Mouse (Mus musculus): ENCODE data around the gene Mcpt9. TPM values are rescaled to one million over a fixed set of nuclear protein-coding genes. Genes with fewer than 3 reads are reported as not detected.
"Not testable (repeated sequence)": the region's sequence is repeated elsewhere in the genome, so short reads cannot be mapped to it uniquely, and the experiment has no call there.

Mcpt9 gene
- not detected in 2 replicates for polyA plus RNA-seq (2015; fragmentation: Nextera tagmentation; extraction: Ambion mirVana)

DNA sequence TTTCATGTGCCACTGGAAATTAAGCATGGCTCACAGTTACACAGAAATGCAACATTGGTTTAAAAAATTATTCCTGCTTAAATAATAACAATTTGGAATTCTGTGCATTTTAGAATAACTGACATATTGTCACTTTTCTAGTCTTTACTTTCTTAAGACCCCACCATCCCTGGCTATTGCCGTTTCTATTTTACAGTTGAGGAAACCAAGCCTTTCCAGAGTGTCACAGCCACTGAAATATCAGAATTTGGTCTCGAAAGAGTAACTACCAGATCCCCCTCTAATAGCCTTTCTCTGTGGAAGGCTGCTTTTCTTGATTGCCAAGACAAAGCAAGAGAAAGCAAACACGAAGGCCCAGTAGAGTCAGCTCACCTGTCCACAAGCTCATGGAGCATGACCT is at the start of gene Mcpt9:
Gene Mcpt9, minus strand, starts transcription at position 101 of the 400 bp plus-strand sequence.
- not testable (repeated sequence) for H3K4me2 ChIP-seq (replicated peaks); H3K27ac ChIP-seq; H3K4me1 ChIP-seq; ATAC-seq (ENCODE audit: low FRiP score, low read depth); H3K4me3 ChIP-seq; H3K36me3 ChIP-seq; H3K9me3 ChIP-seq; H3K9ac ChIP-seq; H3K27me3 ChIP-seq
- 69% methylated on average over 3 of the region's 3 CpGs for WGBS

DNA sequence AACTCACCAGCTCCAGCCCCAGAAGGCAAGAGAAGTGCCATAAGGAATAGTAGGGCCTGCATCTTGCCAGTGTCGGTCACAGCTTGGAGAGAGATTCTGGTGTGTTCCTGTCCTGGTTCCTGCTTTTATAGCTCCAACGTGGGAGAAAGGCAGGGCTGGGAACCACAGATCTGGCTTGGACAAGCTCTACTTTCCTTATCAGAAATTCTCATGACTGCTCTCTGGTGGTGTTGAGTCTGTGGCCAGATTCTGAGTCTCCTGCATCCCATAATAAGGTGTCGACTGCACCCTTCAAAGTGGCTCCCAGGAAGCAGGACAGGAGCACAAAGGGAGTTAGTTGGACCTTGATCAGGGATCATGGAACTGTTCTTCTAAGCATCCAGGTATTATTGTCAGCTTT is 31.9 kb upstream of the Mcpt9 start, which contains the start of gene Mcpt4:
Gene Mcpt4, minus strand, starts transcription at position 101 of the 400 bp plus-strand sequence.
- not testable (repeated sequence) for H3K36me3 ChIP-seq; H3K27me3 ChIP-seq; H3K4me2 ChIP-seq (replicated peaks); H3K9me3 ChIP-seq; H3K9ac ChIP-seq; H3K4me1 ChIP-seq; H3K27ac ChIP-seq; ATAC-seq (ENCODE audit: low FRiP score, low read depth); H3K4me3 ChIP-seq
- 70% methylated on average over 3 of the region's 3 CpGs for WGBS

DNA sequence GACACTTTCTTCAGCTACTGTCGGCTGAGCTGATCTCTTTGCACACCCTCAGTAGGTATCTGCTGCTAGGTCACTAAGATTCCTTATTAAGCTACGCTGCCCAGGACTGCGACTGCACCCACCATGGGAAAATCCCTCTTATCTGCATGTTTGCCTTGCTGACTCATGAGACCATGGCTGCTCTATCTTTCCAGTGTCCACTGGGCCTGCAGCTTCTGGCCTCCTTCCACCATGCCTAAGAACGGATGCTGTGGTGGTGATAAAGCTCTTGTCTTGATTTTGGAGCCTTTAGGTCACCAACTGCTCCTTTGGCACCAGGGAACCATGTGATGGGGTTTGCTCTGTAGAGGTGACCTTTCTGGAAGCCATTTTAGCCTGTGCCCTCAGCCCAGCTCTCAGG is 27.4 kb upstream of the Mcpt9 start:
- no peak for ATAC-seq (ENCODE audit: low FRiP score, low read depth)
- H3K9ac ChIP-seq, result no peak overlapping the region
- no peak overlapping the region for H3K4me3 ChIP-seq
- H3K36me3 ChIP-seq, result no peaks in the 10 kb centered on the region
- WGBS, result 76% methylated on average over 4 of the region's 4 CpGs
- no peak overlapping the region for H3K4me2 ChIP-seq (replicated peaks)
- no peaks in the 10 kb centered on the region for H3K9me3 ChIP-seq
- H3K4me1 ChIP-seq, result no peaks in the 10 kb centered on the region
- H3K27ac ChIP-seq, result no peak overlapping the region
- no peaks in the 10 kb centered on the region for H3K27me3 ChIP-seq

GRCm38 (mm10) chr14:56055408-56055807 is 25.1 kb upstream of the Mcpt9 start:
- H3K4me1 ChIP-seq, result no peaks in the 10 kb centered on the region
- no peak overlapping the region for H3K4me3 ChIP-seq
- H3K9ac ChIP-seq, result no peak overlapping the region
- WGBS, result 82% methylated on average over 3 of the region's 3 CpGs
- no peak overlapping the region for H3K27ac ChIP-seq
- no peak for ATAC-seq (ENCODE audit: low FRiP score, low read depth)
- no peaks in the 10 kb centered on the region for H3K9me3 ChIP-seq
- H3K27me3 ChIP-seq, result no peaks in the 10 kb centered on the region
- H3K36me3 ChIP-seq, result no peaks in the 10 kb centered on the region
- no peak overlapping the region for H3K4me2 ChIP-seq (replicated peaks)

DNA sequence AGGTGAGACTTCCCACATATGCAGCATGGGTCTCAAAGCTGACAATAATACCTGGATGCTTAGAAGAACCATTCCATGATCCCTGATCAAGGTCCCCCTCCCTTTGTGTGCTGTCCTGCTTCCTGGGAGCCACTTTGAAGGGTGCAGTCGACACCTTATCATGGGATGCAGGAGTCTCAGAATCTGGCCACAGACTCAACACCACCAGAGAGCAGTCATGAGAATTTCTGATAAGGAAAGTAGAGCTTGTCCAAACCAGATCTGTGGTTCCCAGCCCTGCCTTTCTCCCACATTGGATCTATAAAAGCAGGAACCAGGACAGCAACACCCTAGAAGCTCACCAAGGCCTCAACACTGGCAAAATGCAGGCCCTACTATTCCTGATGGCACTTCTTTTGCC is 11.5 kb upstream of the Mcpt9 start, which contains the start of gene Mcpt2:
Gene Mcpt2, plus strand, starts transcription at position 250 of the 400 bp plus-strand sequence.
- not testable (repeated sequence) for H3K27ac ChIP-seq

GRCm38 (mm10) chr14:56034433-56034832 is 4.1 kb upstream of the Mcpt9 start:
- Histone ChIP-seq H3K27me3 (no peaks in the 10 kb centered on the region), H3K9me3 (no peaks in the 10 kb centered on the region), H3K4me2 (replicated peaks) (no peak overlapping the region), H3K36me3 (no peaks in the 10 kb centered on the region), H3K9ac (no peak overlapping the region), H3K4me3 (no peak overlapping the region), H3K4me1 (no peaks in the 10 kb centered on the region), H3K27ac (no peak overlapping the region)
- ATAC-seq (ENCODE audit: low FRiP score, low read depth), result no peak
- 59% methylated on average over 2 of the region's 2 CpGs for WGBS

More for the DNA sequence above, 11.5 kb upstream of the Mcpt9 start, which contains the start of gene Mcpt2:
- H3K4me1 ChIP-seq; H3K27me3 ChIP-seq; H3K9me3 ChIP-seq; H3K36me3 ChIP-seq; H3K4me2 ChIP-seq (replicated peaks); ATAC-seq (ENCODE audit: low FRiP score, low read depth); H3K4me3 ChIP-seq; H3K9ac ChIP-seq: not testable (repeated sequence)
- 70% methylated on average over 1 of the region's 1 CpGs for WGBS

GRCm38 (mm10) chr14:56021305-56021704 is 9.0 kb downstream of the Mcpt9 start:
- H3K36me3 ChIP-seq; H3K27ac ChIP-seq; H3K27me3 ChIP-seq; H3K9me3 ChIP-seq; H3K4me3 ChIP-seq; ATAC-seq (ENCODE audit: low FRiP score, low read depth); H3K9ac ChIP-seq; H3K4me1 ChIP-seq; H3K4me2 ChIP-seq (replicated peaks): not testable (repeated sequence)
- WGBS, result 84% methylated on average over 4 of the region's 4 CpGs

GRCm38 (mm10) chr14:56019446-56019845 is 10.8 kb downstream of the Mcpt9 start:
- H3K4me2 ChIP-seq (replicated peaks), result no peak overlapping the region
- no peak overlapping the region for H3K4me3 ChIP-seq
- H3K36me3 ChIP-seq, result no peaks in the 10 kb centered on the region
- no peak overlapping the region for H3K27ac ChIP-seq
- H3K9ac ChIP-seq, result no peak overlapping the region
- no peaks in the 10 kb centered on the region for H3K27me3 ChIP-seq
- ATAC-seq (ENCODE audit: low FRiP score, low read depth), result no peak
- H3K4me1 ChIP-seq, result no peaks in the 10 kb centered on the region
- no peaks in the 10 kb centered on the region for H3K9me3 ChIP-seq
- 65% methylated on average over 1 of the region's 1 CpGs for WGBS

GRCm38 (mm10) chr14:56017671-56018070 is 12.6 kb downstream of the Mcpt9 start, which contains the start of gene Mcpt1:
Gene Mcpt1, plus strand, starts transcription at chr14:56017971.
- not testable (repeated sequence) for H3K27ac ChIP-seq; H3K36me3 ChIP-seq; ATAC-seq (ENCODE audit: low FRiP score, low read depth); H3K4me1 ChIP-seq; H3K4me3 ChIP-seq; H3K4me2 ChIP-seq (replicated peaks); H3K9me3 ChIP-seq; H3K9ac ChIP-seq; H3K27me3 ChIP-seq
- 78% methylated on average over 3 of the region's 3 CpGs for WGBS

- no peaks in the 10 kb centered on the region for H3K9me3 ChIP-seq
- H3K27ac ChIP-seq, result no peak overlapping the region
- no peaks in the 10 kb centered on the region for H3K27me3 ChIP-seq
- WGBS, result 91% methylated on average over 2 of the region's 2 CpGs
- ATAC-seq (ENCODE audit: low FRiP score, low read depth), result no peak
- H3K4me2 ChIP-seq (replicated peaks), result no peak overlapping the region
- no peak overlapping the region for H3K4me3 ChIP-seq
- H3K36me3 ChIP-seq, result no peaks in the 10 kb centered on the region
- no peaks in the 10 kb centered on the region for H3K4me1 ChIP-seq
- no peak overlapping the region for H3K9ac ChIP-seq
These were observed 16.4 kb downstream of the Mcpt9 start for GRCm38 (mm10) chr14:56013924-56014323.

- H3K27ac ChIP-seq, result no peak overlapping the region
- H3K9ac ChIP-seq, result no peak overlapping the region
- H3K27me3 ChIP-seq, result no peaks in the 10 kb centered on the region
- no peak overlapping the region for H3K4me3 ChIP-seq
- no peaks in the 10 kb centered on the region for H3K4me1 ChIP-seq
- WGBS, result 73% methylated on average over 3 of the region's 3 CpGs
- no peak for ATAC-seq (ENCODE audit: low FRiP score, low read depth)
- no peak overlapping the region for H3K4me2 ChIP-seq (replicated peaks)
- no peaks in the 10 kb centered on the region for H3K36me3 ChIP-seq
- 0 out of 2 replicates have a peak, but pooled peaks cover 3% of the 10 kb centered on the region for H3K9me3 ChIP-seq
These were observed 17.1 kb downstream of the Mcpt9 start for GRCm38 (mm10) chr14:56013147-56013546.

DNA sequence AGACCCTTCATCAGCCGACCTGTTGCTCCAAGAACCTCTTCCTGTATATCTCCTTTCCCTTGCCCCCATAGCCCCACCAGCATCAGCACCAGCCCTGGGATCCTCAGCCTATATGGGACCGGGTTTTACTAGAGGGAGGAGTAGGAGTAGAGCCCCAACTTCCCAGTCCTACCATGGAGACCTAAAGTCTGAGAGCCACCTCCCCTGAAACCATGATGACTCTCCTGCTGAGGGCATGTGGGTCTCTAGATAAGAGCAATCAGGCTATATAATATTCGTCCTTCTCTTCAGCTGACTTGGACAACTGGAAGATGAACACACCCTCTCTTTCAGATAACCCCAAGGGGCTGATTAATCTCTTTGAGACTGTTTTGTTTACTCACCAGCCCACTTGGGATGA is 42.8 kb downstream of the Mcpt9 start:
- 78% methylated on average over 2 of the region's 3 CpGs for WGBS
- H3K27ac ChIP-seq; H3K9me3 ChIP-seq; H3K4me3 ChIP-seq; H3K36me3 ChIP-seq; H3K9ac ChIP-seq; H3K27me3 ChIP-seq; H3K4me1 ChIP-seq; H3K4me2 ChIP-seq (replicated peaks); ATAC-seq (ENCODE audit: low FRiP score, low read depth): not testable (repeated sequence)

All from limb, embryonic 13.5 days (tissue).